Mouse (Mus musculus): Measurements from ENCODE around the gene Tbc1d22a.

DNA sequence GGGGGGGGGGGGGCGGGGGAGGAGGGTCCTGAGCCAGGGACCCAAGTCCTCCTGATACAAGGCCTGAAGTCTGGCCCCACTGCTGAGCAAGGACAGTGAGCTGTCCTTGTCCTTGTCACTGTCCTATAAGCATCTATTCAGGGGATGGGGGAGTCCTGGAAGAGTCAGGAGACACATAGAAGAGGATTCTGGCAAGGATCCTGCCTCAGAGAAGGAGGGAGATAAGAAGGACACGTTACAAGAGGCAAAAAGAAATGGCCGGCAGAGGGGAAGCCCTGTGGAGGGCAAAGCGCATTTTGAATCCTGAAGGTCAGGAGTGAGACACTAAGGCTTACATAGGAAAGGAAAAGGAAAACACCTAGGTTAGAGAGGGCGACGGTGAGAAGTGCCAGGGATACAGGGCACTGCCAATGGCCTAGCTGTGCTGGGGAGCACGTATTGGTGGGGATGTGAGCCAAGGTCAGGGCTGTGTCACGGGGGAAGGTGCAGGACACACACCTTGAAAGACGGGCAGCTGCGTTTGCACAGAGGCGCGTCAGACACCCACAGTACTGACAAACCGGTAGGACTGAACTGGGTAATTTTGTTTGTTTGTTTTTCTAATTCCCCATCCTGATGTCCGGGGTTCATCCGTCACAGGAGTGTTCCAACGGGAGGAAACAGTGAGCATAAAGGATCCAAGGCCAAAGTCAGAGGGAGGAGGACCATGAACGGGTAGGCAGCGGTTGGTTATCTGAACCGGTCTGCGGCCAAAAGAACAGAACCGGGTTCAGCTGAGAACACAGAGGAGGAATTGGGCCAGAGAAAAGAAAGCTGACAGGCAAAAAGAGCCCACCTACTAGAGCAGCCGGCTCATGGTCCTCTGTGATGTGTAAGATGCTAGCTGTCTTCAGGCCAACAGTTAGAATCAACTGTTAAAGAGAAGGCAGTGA lies 37.2 kb upstream of the Tbc1d22a start:
- TF ChIP-seq POLR2A (IDR thresholded peaks at IDR 0.05; ENCODE audit: low read depth, low read length) (no peak), CTCF (conservative IDR thresholded peaks at IDR 0.05; ENCODE audit: insufficient read depth, insufficient read length, low read depth, low read length) (no peak)

Data from kidney, adult 2 months (tissue).